Mouse (Mus musculus) MEL (cell line): ENCODE results near the gene Plxdc2. TPM values are rescaled to one million over a fixed set of nuclear protein-coding genes. Genes with fewer than 3 reads are reported as not detected.

Source experiments
- DNase-seq: peaks from one replicate; pipeline ENCODE4 v3.0.0; 2011; ENCODE audit warnings: low read depth, low spot score
- H3K27ac ChIP-seq: 2 replicates; pipeline ENCODE4 v1.5.1; 2012; ENCODE audit warnings: low read depth, mild to moderate bottlenecking, control low read depth, low read length, moderate library complexity; ENCODE audit not compliant: control insufficient read depth
- H3K27me3 ChIP-seq, 2 experiments: fragments of 150-350 bp in 1 of 2; sonication (generic) in 1 of 2; 2 replicates each; pipeline ENCODE4 v1.6.1; 2012; ENCODE audit warnings: low read length in 2 of 2, mild to moderate bottlenecking in 2 of 2, improper control_type of control experiment in 1 of 2, moderate library complexity in 1 of 2; ENCODE audit not compliant: insufficient read depth in 2 of 2, control insufficient read depth in 1 of 2
- H3K36me3 ChIP-seq, 2 experiments: 2 replicates each; pipeline ENCODE4 v1.6.1; 2012 to 2014; ENCODE audit warnings: low read length in 2 of 2, improper control_type of control experiment in 1 of 2, inconsistent platforms in 1 of 2, mild to moderate bottlenecking in 1 of 2; ENCODE audit not compliant: insufficient read depth in 2 of 2, control insufficient read depth in 1 of 2
- H3K4me1 ChIP-seq, 2 experiments: fragments of 150-350 bp in 1 of 2; sonication (generic) in 1 of 2; 2 replicates each; pipeline ENCODE4 v1.6.1; 2012; ENCODE audit warnings: low read length in 2 of 2, improper control_type of control experiment in 1 of 2, mild to moderate bottlenecking in 1 of 2; ENCODE audit not compliant: insufficient read depth in 2 of 2, control insufficient read depth in 1 of 2
- H3K4me3 ChIP-seq, 2 experiments: fragments of 150-350 bp in 1 of 2; sonication (generic) in 1 of 2; 2 replicates each; pipeline ENCODE4 v1.5.1; 2012; ENCODE audit warnings: low read depth in 2 of 2, low read length in 2 of 2, mild to moderate bottlenecking in 2 of 2, moderate library complexity in 2 of 2, control low read depth in 1 of 2, improper control_type of control experiment in 1 of 2; ENCODE audit not compliant: control insufficient read depth in 1 of 2, insufficient read depth in 1 of 2
- H3K79me2 ChIP-seq: 2 replicates; pipeline ENCODE4 v1.6.1; 2012; ENCODE audit warnings: mild to moderate bottlenecking, low read length, moderate library complexity; ENCODE audit not compliant: control insufficient read depth, poor library complexity, insufficient read depth
- H3K9ac ChIP-seq: 2 replicates; pipeline ENCODE4 v1.6.1; 2012; ENCODE audit warnings: low read depth, mild to moderate bottlenecking, control low read depth, low read length, moderate library complexity; ENCODE audit not compliant: control insufficient read depth, poor library complexity, severe bottlenecking
- H3K9me3 ChIP-seq: fragments of 150-350 bp; sonication (generic); replicated peaks from 2 replicates; pipeline ENCODE4 v1.6.1; 2012; ENCODE audit warnings: mild to moderate bottlenecking, low read length, improper control_type of control experiment, moderate library complexity; ENCODE audit not compliant: insufficient read depth
- CHD2 ChIP-seq: IDR thresholded peaks from 2 replicates; pipeline ENCODE4 v1.6.1; 2011; ENCODE audit warnings: low read length, improper control_type of control experiment
- CTCF ChIP-seq, 3 experiments: IDR thresholded peaks in 2 of 3; conservative IDR thresholded peaks in 1 of 3; 2 replicates each; pipeline ENCODE4 v1.5.1; 2011 to 2012; ENCODE audit warnings: low read length in 3 of 3, low read depth in 2 of 3, mild to moderate bottlenecking in 2 of 3, improper control_type of control experiment in 1 of 3, inconsistent platforms in 1 of 3, mixed read lengths in 1 of 3, moderate library complexity in 1 of 3; ENCODE audit not compliant: control insufficient read depth in 1 of 3, insufficient read depth in 1 of 3, poor library complexity in 1 of 3, severe bottlenecking in 1 of 3
- ELF1 ChIP-seq: IDR thresholded peaks from 2 replicates; pipeline ENCODE4 v1.6.1; 2014; ENCODE audit warnings: low read depth, mild to moderate bottlenecking, inconsistent platforms, low read length, improper control_type of control experiment, moderate library complexity
- EP300 ChIP-seq, 2 experiments: IDR thresholded peaks; 2 replicates each; pipeline ENCODE4 v1.6.1; 2011; ENCODE audit warnings: improper control_type of control experiment in 2 of 2, low read length in 2 of 2, low read depth in 1 of 2, mild to moderate bottlenecking in 1 of 2
- ETS1 ChIP-seq: IDR thresholded peaks from 2 replicates; pipeline ENCODE4 v1.6.1; 2012; ENCODE audit warnings: low read depth, mild to moderate bottlenecking, inconsistent platforms, low read length, improper control_type of control experiment, moderate library complexity
- MAZ ChIP-seq: IDR thresholded peaks from 2 replicates; pipeline ENCODE4 v1.6.1; 2012; ENCODE audit warnings: low read depth, mild to moderate bottlenecking, inconsistent platforms, low read length, improper control_type of control experiment
- MYB ChIP-seq: IDR thresholded peaks from 2 replicates; pipeline ENCODE4 v1.6.1; 2011; ENCODE audit warnings: mild to moderate bottlenecking, low read depth, low read length, improper control_type of control experiment
- NELFE ChIP-seq: IDR thresholded peaks from 2 replicates; pipeline ENCODE4 v1.6.1; 2011; ENCODE audit warnings: low read depth, low read length, improper control_type of control experiment
- NRF1 ChIP-seq: IDR thresholded peaks from 2 replicates; pipeline ENCODE4 v1.6.1; 2014; ENCODE audit warnings: low read depth, mild to moderate bottlenecking, inconsistent platforms, low read length, improper control_type of control experiment, moderate library complexity; ENCODE audit not compliant: poor library complexity, insufficient read depth, severe bottlenecking
- POLR2AphosphoS2 ChIP-seq: IDR thresholded peaks from 2 replicates; pipeline ENCODE4 v1.6.1; 2011; ENCODE audit warnings: low read length, improper control_type of control experiment
- RAD21 ChIP-seq: IDR thresholded peaks from 2 replicates; pipeline ENCODE4 v1.6.1; 2011; ENCODE audit warnings: mild to moderate bottlenecking, low read depth, low read length, improper control_type of control experiment
- SIN3A ChIP-seq: IDR thresholded peaks from 2 replicates; pipeline ENCODE4 v1.6.1; 2012; ENCODE audit warnings: low read length, improper control_type of control experiment, inconsistent platforms
- TAL1 ChIP-seq: IDR thresholded peaks from 2 replicates; pipeline ENCODE4 v1.6.1; 2012; ENCODE audit warnings: mild to moderate bottlenecking, inconsistent platforms, low read length, moderate library complexity, mixed read lengths
- TCF12 ChIP-seq: IDR thresholded peaks from 2 replicates; pipeline ENCODE4 v1.6.1; 2014; ENCODE audit warnings: low read depth, mild to moderate bottlenecking, inconsistent platforms, low read length, improper control_type of control experiment, moderate library complexity
- UBTF ChIP-seq: IDR thresholded peaks from 2 replicates; pipeline ENCODE4 v1.6.1; 2012; ENCODE audit warnings: low read depth, mild to moderate bottlenecking, inconsistent platforms, low read length, improper control_type of control experiment, moderate library complexity, borderline replicate concordance; ENCODE audit not compliant: insufficient read depth
- ZC3H11A ChIP-seq: IDR thresholded peaks from 2 replicates; pipeline ENCODE4 v1.6.1; 2012; ENCODE audit warnings: low read depth, mild to moderate bottlenecking, inconsistent platforms, low read length, improper control_type of control experiment
- ZKSCAN1 ChIP-seq: IDR thresholded peaks from 2 replicates; pipeline ENCODE4 v1.6.1; 2012; ENCODE audit warnings: low read depth, mild to moderate bottlenecking, inconsistent platforms, low read length, improper control_type of control experiment, moderate library complexity
- ZMIZ1 ChIP-seq: IDR thresholded peaks from 2 replicates; pipeline ENCODE4 v1.6.1; 2012; ENCODE audit warnings: low read depth, mild to moderate bottlenecking, inconsistent platforms, low read length, improper control_type of control experiment, moderate library complexity
- polyA plus RNA-seq, 2 experiments: library from polyadenylated mRNA; stranded (reverse) in 1 of 2; unstranded in 1 of 2; fragments of >175 nt in 1 of 2; fragments of >200 nt in 1 of 2; gene quantifications; 2 replicates each; pipeline versions ENCODE4 v1.2.1 to v1.2.4; 2012; ENCODE audit warnings: low replicate concordance in 2 of 2, low read depth in 1 of 2; ENCODE audit not compliant: insufficient read length in 2 of 2, insufficient read depth in 1 of 2, missing spikeins in 1 of 2
- total RNA-seq: library from RNA; depleted of rRNA; stranded (reverse); fragments of 300-350 nt; gene quantifications from 2 replicates; pipeline ENCODE4 v1.2.3, GENCODE M21; 2012

The Plxdc2 gene
- total and polyA plus RNA-seq, 3 experiments, result not detected

GRCm38 (mm10) chr2:16483943-16484342, 127.8 kb downstream of the Plxdc2 start:
- Histone ChIP-seq H3K27me3 (no peaks in the 10 kb centered on the region), H3K9ac (no peak overlapping the region), H3K4me1 (no peaks in the 10 kb centered on the region), H3K4me3 (no peak overlapping the region), H3K27ac (no peak overlapping the region), H3K9me3 (no peaks in the 10 kb centered on the region), H3K36me3 (no peaks in the 10 kb centered on the region), H3K79me2 (no peaks in the 10 kb centered on the region)
- TF ChIP-seq CTCF (IDR thresholded peaks at IDR 0.05 in 2 of 3, conservative IDR thresholded peaks at IDR 0.05 in 1 of 3; ENCODE audit: control insufficient read depth in 1 of 3, insufficient read depth in 1 of 3, low read depth in 2 of 3, low read length in 3 of 3, poor library complexity in 1 of 3, severe bottlenecking in 1 of 3), result no peak
- no peak for TF ChIP-seq MYB
- TF ChIP-seq RAD21, result no peak
- no peak for TF ChIP-seq EP300 (IDR thresholded peaks at IDR 0.05; ENCODE audit: low read depth in 1 of 2, low read length in 2 of 2)
- no peak for TF ChIP-seq CHD2
- no peak for TF ChIP-seq MAZ
- no peak for TF ChIP-seq ELF1
- TF ChIP-seq TCF12, result no peak
- TF ChIP-seq TAL1, result no peak
- TF ChIP-seq ZC3H11A, result no peak
- TF ChIP-seq ZKSCAN1, result no peak
- no peak for TF ChIP-seq ETS1
- TF ChIP-seq NELFE, result no peak
- TF ChIP-seq SIN3A, result no peak
- TF ChIP-seq UBTF, result no peak
- no peak for TF ChIP-seq NRF1
- no peak for DNase-seq

GRCm38 (mm10) chr2:16485970-16486369, 129.9 kb downstream of the Plxdc2 start:
- Histone ChIP-seq H3K36me3 (no peaks in the 10 kb centered on the region), H3K27me3 (no peaks in the 10 kb centered on the region), H3K9ac (no peak overlapping the region), H3K4me1 (no peaks in the 10 kb centered on the region), H3K27ac (no peak overlapping the region), H3K9me3 (no peaks in the 10 kb centered on the region), H3K4me3 (no peak overlapping the region), H3K79me2 (no peaks in the 10 kb centered on the region)
- TF ChIP-seq POLR2AphosphoS2 (no peak), ZC3H11A (no peak), ZMIZ1 (no peak), RAD21 (no peak)
- DNase-seq, result no peak
